Mouse (Mus musculus) kidney, postnatal 0 days (tissue): ENCODE data around the gene Vmn2r3. TPM values are rescaled to one million over a fixed set of nuclear protein-coding genes. Genes with fewer than 3 reads are reported as not detected.
"Not testable (repeated sequence)": the region's sequence is repeated elsewhere in the genome, so short reads cannot be mapped to it uniquely, and the experiment has no call there.

ENCODE experiments used
- ATAC-seq: fragments of 200-750 bp; cut with Nextera tagmentation; replicated peaks from 2 replicates; pipeline ENCODE4 v1.8.0; 2017; ENCODE audit warnings: low read depth, moderate number of reproducible peaks, moderate TSS enrichment, moderate library complexity; ENCODE audit not compliant: low FRiP score
- DNase-seq: peaks from one replicate; pipeline ENCODE4 v3.0.0-alpha.2; 2016; ENCODE audit warnings: low spot score
- H3K27ac ChIP-seq: fragments of 300-500 bp; sonication (generic); 2 replicates; pipeline ENCODE4 v1.5.1; 2014; ENCODE audit warnings: mild to moderate bottlenecking
- H3K27me3 ChIP-seq: fragments of 300-500 bp; sonication (generic); 2 replicates; pipeline ENCODE4 v1.6.1; 2014; ENCODE audit warnings: low read length, mixed read lengths; ENCODE audit not compliant: insufficient read depth
- H3K36me3 ChIP-seq: fragments of 300-500 bp; sonication (generic); 2 replicates; pipeline ENCODE4 v1.6.1; 2014; ENCODE audit warnings: low read length, mixed read lengths; ENCODE audit not compliant: insufficient read depth
- H3K4me1 ChIP-seq: fragments of 300-500 bp; sonication (generic); replicated peaks from 2 replicates; pipeline ENCODE4 v1.6.1; 2014; ENCODE audit warnings: antibody characterized with exemption, low read length, mixed read lengths; ENCODE audit not compliant: insufficient read depth
- H3K4me2 ChIP-seq: fragments of 300-500 bp; sonication (generic); 2 replicates; pipeline ENCODE4 v1.6.1; 2014; ENCODE audit warnings: mild to moderate bottlenecking, low read length, moderate library complexity, mixed read lengths
- H3K4me3 ChIP-seq: fragments of 300-500 bp; sonication (generic); replicated peaks from 2 replicates; pipeline ENCODE4 v1.5.1; 2014; ENCODE audit warnings: low read depth, low read length
- H3K9ac ChIP-seq: fragments of 300-500 bp; sonication (generic); 2 replicates; pipeline ENCODE4 v1.6.1; 2014; ENCODE audit warnings: low read depth, low read length
- H3K9me3 ChIP-seq: fragments of 300-500 bp; sonication (generic); replicated peaks from 2 replicates; pipeline ENCODE4 v1.6.1; 2016; ENCODE audit warnings: low read length, inconsistent platforms, mixed read lengths
- CTCF ChIP-seq: IDR thresholded peaks from 2 replicates; pipeline ENCODE4 v1.5.1; 2016; ENCODE audit warnings: antibody characterized with exemption, low read depth, mild to moderate bottlenecking, moderate library complexity
- WGBS: fragments of 180-500 bp; shearing (Covaris S2); extraction: QIAGEN DNeasy Blood & Tissue Kit; methylation state at CpG from one replicate; pipeline ENCODE4 v1.1.7; 2014; 5-methylcytosine and 5-hydroxymethylcytosine counted together
- polyA plus RNA-seq: library from polyadenylated mRNA; unstranded; fragments of >200 nt; fragmentation: Nextera tagmentation; extraction: Ambion mirVana; gene quantifications from 2 replicates; pipeline ENCODE4 v1.2.1, GENCODE M21; 2015

The Vmn2r3 gene
- polyA plus RNA-seq, 1 experiment from 2014 or later: not detected

DNA sequence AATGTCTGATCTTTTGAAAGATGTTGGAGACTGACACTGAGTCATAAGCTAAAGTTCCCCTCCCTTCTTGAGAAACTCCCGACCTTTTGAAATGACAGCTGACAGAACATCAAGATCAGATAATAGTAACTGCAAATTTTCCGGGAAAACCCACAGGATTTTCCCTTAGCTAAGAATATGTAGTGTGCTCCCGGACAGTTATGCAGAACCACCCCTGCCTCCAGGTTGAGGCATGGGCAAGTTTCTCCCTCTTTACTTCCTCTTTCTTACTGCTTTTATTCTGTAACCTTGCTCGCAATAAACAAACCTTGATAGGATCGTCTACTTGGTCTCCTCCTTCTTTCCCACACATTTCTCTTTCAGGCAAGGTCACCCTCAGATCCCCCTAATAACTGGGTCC is 37.9 kb downstream of the Vmn2r3 start:
- WGBS: 78% methylated on average over 5 of the region's 5 CpGs

GRCm38 (mm10) chr3:64250461-64250860 is 39.0 kb downstream of the Vmn2r3 start:
- H3K4me3 ChIP-seq, H3K27ac ChIP-seq, H3K4me1 ChIP-seq, H3K27me3 ChIP-seq, H3K9ac ChIP-seq, ATAC-seq, H3K9me3 ChIP-seq, H3K4me2 ChIP-seq, DNase-seq, H3K36me3 ChIP-seq: not testable (repeated sequence)
- 91% methylated on average over 6 of the region's 6 CpGs for WGBS

More for the DNA sequence above, 37.9 kb downstream of the Vmn2r3 start:
- DNase-seq: no peak
- Histone ChIP-seq H3K4me2 (no peak overlapping the region), H3K9me3 (no peaks in the 10 kb centered on the region), H3K36me3 (no peaks in the 10 kb centered on the region), H3K4me3 (no peak overlapping the region), H3K4me1 (no peaks in the 10 kb centered on the region), H3K27me3 (no peaks in the 10 kb centered on the region), H3K9ac (no peak overlapping the region), H3K27ac (no peak overlapping the region)
- TF ChIP-seq CTCF: no peak
- ATAC-seq: no peak

- DNase-seq, H3K9ac ChIP-seq, H3K4me2 ChIP-seq, H3K4me1 ChIP-seq, H3K36me3 ChIP-seq, H3K27me3 ChIP-seq, ATAC-seq, H3K9me3 ChIP-seq, H3K27ac ChIP-seq, H3K4me3 ChIP-seq: not testable (repeated sequence)
- 96% methylated on average over 6 of the region's 6 CpGs for WGBS
Observed at GRCm38 (mm10) chr3:64235459-64235858, 54.0 kb downstream of the Vmn2r3 start.

- H3K9me3 ChIP-seq, H3K27me3 ChIP-seq, H3K9ac ChIP-seq, ATAC-seq, H3K4me2 ChIP-seq, H3K36me3 ChIP-seq, DNase-seq, H3K4me1 ChIP-seq, H3K4me3 ChIP-seq, H3K27ac ChIP-seq: not testable (repeated sequence)
- WGBS: 89% methylated on average over 8 of the region's 12 CpGs
Observed at GRCm38 (mm10) chr3:64233655-64234054, 55.9 kb downstream of the Vmn2r3 start.

- TF ChIP-seq CTCF: peak; percentile 41; the same call in 1 of the 2 replicates
- Histone ChIP-seq H3K9me3 (no peaks in the 10 kb centered on the region), H3K9ac (no peak overlapping the region), H3K4me2 (no peak overlapping the region), H3K4me1 (no peaks in the 10 kb centered on the region), H3K27ac (no peak overlapping the region), H3K36me3 (no peaks in the 10 kb centered on the region), H3K27me3 (no peaks in the 10 kb centered on the region), H3K4me3 (no peak overlapping the region)
- WGBS: 53% methylated on average over 2 of the region's 2 CpGs
- ATAC-seq (no peak), DNase-seq (peak; percentile 2)
Observed at GRCm38 (mm10) chr3:64227243-64227642, 62.3 kb downstream of the Vmn2r3 start.

Other genes with a start within 250 kb of the Vmn2r3 start
- gene Vmn2r1, start 208.2 kb downstream of the Vmn2r3 start, polyA plus RNA-seq: 0.05 and 0.09 TPM in 2 replicates
- not detected in 2 replicates for gene Vmn2r2, start 147.8 kb downstream of the Vmn2r3 start, polyA plus RNA-seq
- gene Vmn2r4, start 125.7 kb upstream of the Vmn2r3 start, polyA plus RNA-seq: not detected in 2 replicates
- gene Vmn2r5, start 220.1 kb upstream of the Vmn2r3 start, polyA plus RNA-seq: not detected in 2 replicates